Mouse (Mus musculus) liver, postnatal 0 days (tissue): Measurements from ENCODE around the gene Zc3h7b.

Experiments
- CTCF ChIP-seq: sonication (generic); IDR thresholded peaks from 2 replicates; pipeline ENCODE4 v1.5.1; 2016; ENCODE audit warnings: antibody characterized with exemption, low read depth
- EP300 ChIP-seq: IDR thresholded peaks from 2 replicates; pipeline ENCODE4 v1.6.1; 2016; ENCODE audit warnings: antibody characterized with exemption, low read depth, mild to moderate bottlenecking

DNA sequence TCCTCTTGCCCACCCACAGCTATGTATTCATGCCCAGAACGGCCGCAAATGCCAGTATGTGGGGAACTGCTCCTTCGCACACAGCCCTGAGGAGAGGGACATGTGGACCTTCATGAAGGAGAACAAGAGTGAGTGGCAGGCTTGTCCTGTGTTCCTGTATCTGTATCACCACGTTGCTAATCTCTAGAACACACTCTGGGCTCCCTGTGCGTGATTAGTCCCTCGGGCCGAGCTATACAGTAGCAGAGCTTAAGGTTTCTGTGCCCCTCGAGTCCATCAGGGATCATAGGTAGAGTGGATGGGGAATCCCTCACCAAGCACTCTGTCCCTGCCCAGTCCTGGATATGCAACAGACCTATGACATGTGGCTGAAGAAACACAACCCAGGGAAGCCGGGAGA lies 47.6 kb downstream of the Zc3h7b start:
- TF ChIP-seq CTCF (no peak), EP300 (no peak)
